Mouse (Mus musculus) kidney, adult 2 months (tissue): ENCODE measurements around the gene Zkscan17. TPM values are rescaled to one million over a fixed set of nuclear protein-coding genes. Genes with fewer than 3 reads are reported as not detected.

ENCODE experiments used
- DNase-seq: peaks from one replicate; pipeline ENCODE4 v3.0.0; 2021
- H3K27ac ChIP-seq: fragments of 200-500 bp; 2 replicates; pipeline ENCODE4 v1.5.1; 2012; ENCODE audit warnings: low read depth, low read length, control low read depth, inconsistent platforms; ENCODE audit not compliant: insufficient read depth
- H3K27me3 ChIP-seq: fragments of 200-500 bp; replicated peaks from 2 replicates; pipeline ENCODE4 v1.6.1; 2012; ENCODE audit warnings: mild to moderate bottlenecking, moderate library complexity, low read length, inconsistent platforms; ENCODE audit not compliant: control insufficient read depth, insufficient read depth
- H3K36me3 ChIP-seq: fragments of 200-500 bp; 2 replicates; pipeline ENCODE4 v1.6.1; 2012; ENCODE audit warnings: mild to moderate bottlenecking, moderate library complexity, low read length, inconsistent platforms; ENCODE audit not compliant: control insufficient read depth, insufficient read depth
- H3K4me1 ChIP-seq: fragments of 200-500 bp; 2 replicates; pipeline ENCODE4 v1.6.1; 2011; ENCODE audit warnings: low read length; ENCODE audit not compliant: control insufficient read depth, insufficient read depth
- H3K4me3 ChIP-seq: fragments of 200-500 bp; 2 replicates; pipeline ENCODE4 v1.5.1; 2011; ENCODE audit warnings: mild to moderate bottlenecking, low read depth, low read length, control low read depth; ENCODE audit not compliant: insufficient read depth
- CTCF ChIP-seq: fragments of 200-500 bp; conservative IDR thresholded peaks from 2 replicates; pipeline ENCODE4 v1.5.1; 2011; ENCODE audit warnings: low read depth, mild to moderate bottlenecking, control low read depth, low read length, moderate library complexity, mixed read lengths; ENCODE audit not compliant: insufficient read depth, insufficient read length
- POLR2A ChIP-seq: fragments of 200-500 bp; IDR thresholded peaks from one replicate; pipeline ENCODE4 v1.6.1; 2011; ENCODE audit warnings: low read depth, low read length, control low read depth
- WGBS: fragments of 180-500 bp; shearing (Covaris S2); methylation state at CpG from one replicate; pipeline ENCODE4 v1.1.7; 2018; 5-methylcytosine and 5-hydroxymethylcytosine counted together
- polyA plus RNA-seq: library from polyadenylated mRNA; depleted of rRNA; stranded (reverse); fragments of >200 nt; gene quantifications from 2 replicates; pipeline ENCODE4 v1.2.3, GENCODE M21; 2012; rRNA removed

The Zkscan17 gene
- polyA plus RNA-seq, 1 experiment: 12.7 TPM

DNA sequence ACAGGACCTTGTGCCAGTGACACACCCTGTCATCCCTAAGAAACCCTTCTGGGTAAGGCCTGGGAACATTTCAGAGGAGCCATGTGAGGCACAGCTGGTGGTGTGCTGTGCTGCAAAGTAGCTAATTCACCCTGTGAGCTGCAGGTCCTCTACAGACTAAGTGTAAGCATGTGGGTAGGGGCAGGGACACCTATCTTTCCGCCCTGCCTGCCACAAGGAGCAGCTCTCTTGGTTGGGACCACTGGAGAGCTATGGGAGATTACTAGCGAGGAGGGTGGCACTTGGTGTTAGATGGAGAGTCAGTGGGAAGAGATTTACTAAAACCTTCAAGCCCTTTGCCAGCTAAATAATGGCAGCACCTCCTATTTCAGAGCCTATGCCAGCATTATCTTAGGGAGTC, 69.7 kb downstream of the Zkscan17 start:
- no peak for DNase-seq
- 97% methylated on average over 2 of the region's 2 CpGs for WGBS
- Histone ChIP-seq H3K36me3 (peaks cover 7% of the 10 kb centered on the region; the same call in 1 of the 2 replicates), H3K4me1 (peaks cover 10% of the 10 kb centered on the region; the same call in 1 of the 2 replicates), H3K4me3 (no peak overlapping the region), H3K27me3 (no peaks in the 10 kb centered on the region), H3K27ac (no peak overlapping the region)
- TF ChIP-seq POLR2A (no peak), CTCF (no peak)

GRCm38 (mm10) chr11:59456346-59456745, 70.2 kb downstream of the Zkscan17 start:
- H3K4me3 ChIP-seq: no peak overlapping the region
- no peak for TF ChIP-seq CTCF
- TF ChIP-seq POLR2A: no peak
- WGBS: 77% methylated on average over 2 of the region's 2 CpGs
- H3K4me1 ChIP-seq: peaks cover 10% of the 10 kb centered on the region; the same call in 1 of the 2 replicates
- no peak overlapping the region for H3K27ac ChIP-seq
- DNase-seq: no peak
- no peaks in the 10 kb centered on the region for H3K27me3 ChIP-seq
- H3K36me3 ChIP-seq: peaks cover 7% of the 10 kb centered on the region; the same call in 1 of the 2 replicates

- no peak for DNase-seq
- Histone ChIP-seq H3K27me3 (no peaks in the 10 kb centered on the region), H3K4me1 (peaks cover 2% of the 10 kb centered on the region; the same call in 1 of the 2 replicates), H3K4me3 (peak within 1 kb of the TSS; percentile 95), H3K36me3 (peaks cover 5% of the 10 kb centered on the region; the same call in 1 of the 2 replicates), H3K27ac (peak within 1 kb of the TSS; percentile 87)
- 84% methylated on average over 4 of the region's 4 CpGs for WGBS
- no peak for TF ChIP-seq POLR2A
- TF ChIP-seq CTCF: no peak
Observed at GRCm38 (mm10) chr11:59451086-59451485, 75.5 kb downstream of the Zkscan17 start, which contains the start of gene Snap47. Gene Snap47 (minus strand): TSS chr11:59451186.

DNA sequence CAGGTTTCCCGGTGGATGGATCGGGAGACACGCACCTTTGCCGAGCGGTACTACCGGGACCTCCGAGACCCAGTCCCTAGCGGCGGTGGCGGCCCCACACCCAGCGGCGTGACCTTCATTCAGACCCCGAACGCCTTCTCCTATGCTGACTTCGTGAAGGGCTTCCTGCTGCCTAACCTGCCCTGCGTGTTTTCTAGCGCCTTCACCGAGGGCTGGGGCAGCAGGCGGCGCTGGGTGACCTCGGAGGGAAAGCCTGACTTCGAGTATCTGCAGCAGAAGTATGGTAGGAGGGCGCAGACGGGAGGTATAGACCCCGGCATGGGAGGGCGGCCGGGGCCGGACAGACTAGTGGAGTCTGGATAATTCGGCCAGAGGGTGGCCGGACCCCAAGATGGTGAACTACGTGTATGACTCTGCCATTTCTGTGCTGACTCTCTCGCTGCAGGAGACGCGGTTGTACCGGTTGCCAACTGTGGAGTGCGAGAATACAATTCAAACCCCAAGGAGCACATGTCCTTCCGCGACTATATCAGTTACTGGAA, 76.2 kb downstream of the Zkscan17 start:
- H3K4me1 ChIP-seq: peaks cover 2% of the 10 kb centered on the region; the same call in 1 of the 2 replicates
- no peaks in the 10 kb centered on the region for H3K27me3 ChIP-seq
- no peak for DNase-seq
- H3K36me3 ChIP-seq: no peaks in the 10 kb centered on the region
- H3K4me3 ChIP-seq: peak overlapping the region; percentile 95
- WGBS: under 1% methylated on average over 38 of the region's 38 CpGs
- TF ChIP-seq CTCF (no peak), POLR2A (no peak)
- peak overlapping the region; percentile 87 for H3K27ac ChIP-seq

GRCm38 (mm10) chr11:59449741-59450229, 76.8 kb downstream of the Zkscan17 start, which contains the start of gene Jmjd4:
Gene Jmjd4 (plus strand): TSS chr11:59450045.
- peak; percentile 95 for DNase-seq
- under 1% methylated on average over 33 of the region's 40 CpGs for WGBS
- H3K36me3 ChIP-seq: no peaks in the 10 kb centered on the region
- peak within 1 kb of the TSS; percentile 95 for H3K4me3 ChIP-seq
- peak within 1 kb of the TSS; percentile 87 for H3K27ac ChIP-seq
- peaks cover 2% of the 10 kb centered on the region; the same call in 1 of the 2 replicates for H3K4me1 ChIP-seq
- no peaks in the 10 kb centered on the region for H3K27me3 ChIP-seq
- peak; percentile 65 for TF ChIP-seq POLR2A
- no peak for TF ChIP-seq CTCF

- TF ChIP-seq CTCF: no peak
- TF ChIP-seq POLR2A: no peak
- Histone ChIP-seq H3K36me3 (no peaks in the 10 kb centered on the region), H3K27me3 (no peaks in the 10 kb centered on the region), H3K4me1 (no peaks in the 10 kb centered on the region), H3K27ac (no peak overlapping the region), H3K4me3 (no peak overlapping the region)
- DNase-seq: no peak
Observed at GRCm38 (mm10) chr11:59443102-59443501, 83.4 kb downstream of the Zkscan17 start.

DNA sequence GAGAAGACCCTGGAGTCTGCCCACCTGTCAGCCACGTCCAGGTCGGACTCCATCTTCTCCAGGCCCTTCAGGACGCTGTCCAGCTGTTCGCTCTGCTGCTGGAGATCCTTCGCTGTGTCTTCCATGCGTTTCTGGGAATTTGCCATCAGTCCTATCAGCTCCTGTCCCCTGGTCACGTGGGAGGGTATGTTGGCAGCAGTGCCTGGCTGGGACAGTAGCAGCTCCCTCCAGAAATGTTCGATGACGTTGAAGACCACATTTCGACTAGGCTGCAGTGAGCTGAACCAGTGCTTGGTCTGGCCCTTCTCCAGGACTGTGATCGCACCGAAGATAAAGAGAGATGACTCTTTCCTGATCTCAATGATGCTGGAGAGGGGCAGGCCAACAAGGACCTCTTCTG, 88.6 kb downstream of the Zkscan17 start:
- H3K4me1 ChIP-seq: no peaks in the 10 kb centered on the region
- DNase-seq: no peak
- H3K36me3 ChIP-seq: peaks cover 2% of the 10 kb centered on the region
- H3K27ac ChIP-seq: no peak overlapping the region
- 92% methylated on average over 12 of the region's 12 CpGs for WGBS
- H3K4me3 ChIP-seq: no peak overlapping the region
- TF ChIP-seq CTCF (no peak), POLR2A (no peak)
- H3K27me3 ChIP-seq: no peaks in the 10 kb centered on the region

Other genes with a start within 250 kb of the Zkscan17 start
- gene Wnt3a, start 236.0 kb downstream of the Zkscan17 start, polyA plus RNA-seq: not detected in 2 replicates
- 1.7 and 1.8 TPM in 2 replicates for gene Wnt9a, start 219.8 kb downstream of the Zkscan17 start, polyA plus RNA-seq
- gene Prss38, start 151.1 kb downstream of the Zkscan17 start, polyA plus RNA-seq: not detected in 2 replicates
- 6.2 and 7.2 TPM in 2 replicates for gene Jmjd4, start 76.7 kb downstream of the Zkscan17 start, polyA plus RNA-seq
- 91.7 and 104 TPM in 2 replicates for gene Snap47, start 75.6 kb downstream of the Zkscan17 start, polyA plus RNA-seq
- gene Zfp867, start 54.3 kb downstream of the Zkscan17 start, polyA plus RNA-seq: 0.50 and 0.61 TPM in 2 replicates
- gene Nlrp3, start 14.8 kb upstream of the Zkscan17 start, polyA plus RNA-seq: 0.37 and 0.42 TPM in 2 replicates
- gene Olfr222, start 49.5 kb upstream of the Zkscan17 start, polyA plus RNA-seq: not detected in 2 replicates
- not detected in 2 replicates for gene Olfr223, start 66.5 kb upstream of the Zkscan17 start, polyA plus RNA-seq
- gene Mprip, start 134.6 kb upstream of the Zkscan17 start, polyA plus RNA-seq: 107 and 115 TPM in 2 replicates